Mouse (Mus musculus): ENCODE results near the gene Tubg1. TPM values are rescaled to one million over a fixed set of nuclear protein-coding genes. Genes with fewer than 3 reads are reported as not detected.

Tubg1 gene
- 103 and 108 TPM in 2 replicates for polyA plus RNA-seq (2016; fragmentation: Nextera tagmentation; extraction: Ambion mirVana)

DNA sequence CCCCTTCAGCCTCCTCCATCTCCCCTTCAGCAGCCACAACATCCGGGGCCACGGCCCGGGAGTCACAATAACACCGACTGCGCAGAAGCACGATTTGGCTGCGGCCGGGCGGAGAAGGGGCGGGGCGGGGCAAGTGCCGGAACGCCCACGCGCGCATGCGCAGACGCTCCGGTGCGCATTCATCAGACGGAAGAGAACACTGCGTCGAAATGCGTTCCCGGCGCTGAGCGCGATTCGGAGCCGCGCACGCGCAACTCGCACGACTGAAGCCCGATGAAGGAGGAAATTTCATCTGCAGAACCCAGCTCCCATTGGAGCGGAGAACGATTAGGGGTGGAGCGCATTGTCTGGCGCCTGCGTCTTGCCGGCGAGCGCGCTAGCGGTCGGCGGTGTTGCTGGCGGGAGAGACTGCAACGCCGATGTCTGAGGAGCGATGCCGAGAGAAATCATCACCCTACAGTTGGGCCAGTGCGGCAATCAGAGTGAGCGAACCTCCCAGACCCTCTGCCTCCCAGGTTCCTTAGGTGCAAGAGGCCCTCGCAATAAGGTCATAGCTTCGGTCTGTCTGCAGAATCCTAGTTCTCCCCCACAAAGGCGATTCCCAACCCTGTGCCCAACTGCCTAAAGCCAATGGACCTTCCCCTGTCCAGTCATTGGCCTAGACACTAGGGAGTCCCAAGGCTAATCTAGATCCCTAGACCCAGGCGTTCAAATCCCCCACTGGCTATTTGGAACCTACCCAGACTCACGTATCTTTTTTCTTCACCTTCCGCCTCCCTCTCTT, at the start of gene Tubg1, which contains the start of gene Retreg3:
TSS of gene Tubg1 (plus strand) at position 178 of the 784 bp plus-strand sequence.
TSS of gene Retreg3 (minus strand) at position 133 of the 784 bp plus-strand sequence.
- Histone ChIP-seq H3K4me2 (peak within 1 kb of the TSS; percentile 97), H3K27ac (peak within 1 kb of the TSS; percentile 91), H3K4me1 (peaks cover 45% of the 10 kb centered on the region), H3K27me3 (no peaks in the 10 kb centered on the region), H3K36me3 (replicated peaks) (peaks cover 29% of the 10 kb centered on the region), H3K9me3 (no peaks in the 10 kb centered on the region), H3K9ac (peak within 1 kb of the TSS; percentile 92), H3K4me3 (replicated peaks) (peak within 1 kb of the TSS; percentile 87)
- ATAC-seq (ENCODE audit: low FRiP score): peak; percentile 96
- under 1% methylated on average over 61 of the region's 61 CpGs for WGBS

DNA sequence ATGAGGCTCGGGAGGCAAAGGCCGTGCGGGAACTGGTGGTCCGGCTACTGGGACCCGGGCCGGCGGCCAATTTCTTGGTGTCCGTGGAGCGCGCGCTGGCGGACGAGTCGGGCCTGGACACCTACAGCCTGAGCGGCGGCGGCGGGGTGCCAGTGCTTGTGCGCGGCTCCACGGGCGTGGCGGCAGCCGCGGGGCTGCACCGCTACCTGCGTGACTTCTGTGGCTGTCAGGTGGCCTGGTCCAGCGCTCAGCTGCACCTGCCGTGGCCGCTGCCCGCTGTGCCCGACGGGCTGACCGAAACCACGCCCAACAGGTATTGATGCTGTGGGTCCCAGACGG, 49.6 kb upstream of the Tubg1 start:
- H3K9me3 ChIP-seq: no peaks in the 10 kb centered on the region
- peak overlapping the region; percentile 73 for H3K4me3 ChIP-seq (replicated peaks)
- no peak overlapping the region for H3K27ac ChIP-seq
- H3K36me3 ChIP-seq (replicated peaks): no peaks in the 10 kb centered on the region
- WGBS: under 1% methylated on average over 36 of the region's 36 CpGs
- peaks cover 20% of the 10 kb centered on the region for H3K27me3 ChIP-seq
- peak overlapping the region; percentile 73 for H3K9ac ChIP-seq
- ATAC-seq (ENCODE audit: low FRiP score): peak; percentile 61
- H3K4me2 ChIP-seq: peak overlapping the region; percentile 96
- H3K4me1 ChIP-seq: peaks cover 19% of the 10 kb centered on the region

DNA sequence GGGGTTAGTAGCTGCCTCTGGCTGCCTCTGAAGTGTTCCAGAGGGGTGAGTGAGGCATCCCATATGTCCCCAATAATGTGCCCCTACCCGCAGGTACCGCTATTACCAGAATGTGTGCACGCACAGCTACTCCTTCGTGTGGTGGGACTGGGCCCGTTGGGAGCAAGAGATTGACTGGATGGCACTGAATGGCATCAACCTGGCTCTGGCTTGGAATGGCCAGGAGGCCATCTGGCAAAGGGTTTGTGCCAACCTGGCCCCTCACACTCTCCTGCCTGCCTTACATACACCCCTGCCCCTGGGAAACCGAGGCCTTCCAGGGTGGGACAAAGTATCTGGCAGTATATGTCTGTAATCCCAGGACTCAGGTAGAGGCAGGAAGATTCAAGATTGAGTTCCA, 48.8 kb upstream of the Tubg1 start:
- no peak for ATAC-seq (ENCODE audit: low FRiP score)
- Histone ChIP-seq H3K4me3 (replicated peaks) (peak overlapping the region; percentile 73; the same call in 1 of the 2 replicates), H3K27me3 (peaks cover 20% of the 10 kb centered on the region), H3K36me3 (replicated peaks) (no peaks in the 10 kb centered on the region), H3K9ac (0 out of 2 replicates have a peak overlapping the region, but pooled peaks have one; percentile 73), H3K27ac (no peak overlapping the region), H3K4me2 (peak overlapping the region; percentile 96; the same call in 1 of the 2 replicates), H3K9me3 (no peaks in the 10 kb centered on the region), H3K4me1 (peaks cover 19% of the 10 kb centered on the region)
- WGBS: 76% methylated on average over 6 of the region's 6 CpGs

DNA sequence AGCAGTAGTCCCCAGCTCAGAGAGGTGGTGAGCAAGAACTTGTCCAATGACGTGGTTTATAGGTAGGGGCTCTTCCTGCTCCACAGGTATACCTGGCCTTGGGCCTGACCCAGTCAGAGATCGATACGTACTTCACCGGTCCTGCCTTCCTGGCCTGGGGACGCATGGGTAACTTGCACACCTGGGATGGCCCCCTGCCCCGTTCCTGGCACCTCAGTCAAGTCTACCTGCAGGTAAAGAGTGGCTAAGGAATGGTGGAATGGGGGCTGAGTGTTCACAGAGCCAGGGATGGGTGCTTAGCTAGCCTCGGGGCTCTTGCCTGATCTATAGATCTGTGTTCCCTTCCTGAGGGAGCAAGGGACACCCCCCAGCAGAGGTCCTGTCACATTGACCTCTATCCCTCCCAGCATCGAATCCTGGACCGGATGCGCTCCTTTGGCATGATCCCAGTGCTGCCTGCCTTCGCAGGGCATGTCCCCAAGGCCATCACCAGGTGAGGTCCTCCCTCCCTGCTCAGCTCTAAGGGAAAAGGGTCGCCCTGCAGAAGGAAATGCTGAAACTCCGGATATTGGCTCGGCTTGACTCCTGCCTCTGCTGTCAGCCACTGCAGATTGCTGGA, 47.8 kb upstream of the Tubg1 start:
- Histone ChIP-seq H3K4me1 (peaks cover 13% of the 10 kb centered on the region), H3K4me2 (no peak overlapping the region), H3K9me3 (no peaks in the 10 kb centered on the region), H3K4me3 (replicated peaks) (no peak overlapping the region), H3K27ac (no peak overlapping the region), H3K36me3 (replicated peaks) (no peaks in the 10 kb centered on the region), H3K9ac (no peak overlapping the region), H3K27me3 (peaks cover 24% of the 10 kb centered on the region)
- ATAC-seq (ENCODE audit: low FRiP score): no peak
- WGBS: 73% methylated on average over 14 of the region's 14 CpGs

- Histone ChIP-seq H3K9me3 (no peaks in the 10 kb centered on the region), H3K27me3 (peaks cover 57% of the 10 kb centered on the region), H3K36me3 (replicated peaks) (no peaks in the 10 kb centered on the region), H3K4me2 (no peak within 1 kb of the TSS), H3K4me1 (peaks cover 16% of the 10 kb centered on the region), H3K9ac (no peak within 1 kb of the TSS), H3K4me3 (replicated peaks) (no peak within 1 kb of the TSS), H3K27ac (no peak within 1 kb of the TSS)
- WGBS: 64% methylated on average over 9 of the region's 9 CpGs
- ATAC-seq (ENCODE audit: low FRiP score): no peak
Observed at GRCm38 (mm10) chr11:101078121-101078520, 41.6 kb upstream of the Tubg1 start, which contains the start of gene Hsd17b1. TSS of gene Hsd17b1 (plus strand) at chr11:101078411.

- no peak for ATAC-seq (ENCODE audit: low FRiP score)
- peaks cover 26% of the 10 kb centered on the region for H3K4me1 ChIP-seq
- no peaks in the 10 kb centered on the region for H3K9me3 ChIP-seq
- H3K27me3 ChIP-seq: peaks cover 57% of the 10 kb centered on the region
- 2% methylated on average over 27 of the region's 27 CpGs for WGBS
- no peak overlapping the region for H3K27ac ChIP-seq
- no peak overlapping the region for H3K9ac ChIP-seq
- no peak overlapping the region; the same call in 1 of the 2 replicates for H3K4me3 ChIP-seq (replicated peaks)
- 0 out of 2 replicates have a peak overlapping the region, but pooled peaks have one; percentile 4 for H3K4me2 ChIP-seq
- H3K36me3 ChIP-seq (replicated peaks): no peaks in the 10 kb centered on the region; the same call in 1 of the 2 replicates
Observed at GRCm38 (mm10) chr11:101079746-101080145, 40.0 kb upstream of the Tubg1 start.

DNA sequence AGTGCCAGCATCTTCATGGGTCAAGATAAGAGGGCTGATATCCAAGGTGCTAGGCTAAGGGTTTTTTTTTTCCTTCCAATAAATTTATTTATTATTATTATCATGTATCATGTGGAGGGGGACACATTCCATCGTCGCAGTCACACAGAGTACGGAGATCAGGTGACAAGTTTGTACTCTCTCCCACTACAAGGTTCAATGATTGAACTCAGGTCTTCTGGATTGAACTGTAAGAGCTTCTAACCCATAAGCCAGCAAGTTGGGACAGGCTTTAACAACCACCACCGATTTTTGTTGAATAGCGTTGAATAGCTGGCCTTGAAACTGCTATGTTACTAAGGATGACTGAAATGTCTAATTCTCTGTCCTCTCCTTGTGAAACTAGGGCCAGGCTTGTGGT, 39.3 kb upstream of the Tubg1 start:
- Histone ChIP-seq H3K4me1 (peaks cover 27% of the 10 kb centered on the region), H3K36me3 (replicated peaks) (peaks cover 2% of the 10 kb centered on the region; the same call in 1 of the 2 replicates), H3K27ac (no peak overlapping the region), H3K4me3 (replicated peaks) (no peak overlapping the region), H3K9ac (no peak overlapping the region), H3K27me3 (peaks cover 57% of the 10 kb centered on the region), H3K9me3 (no peaks in the 10 kb centered on the region), H3K4me2 (no peak overlapping the region)
- no peak for ATAC-seq (ENCODE audit: low FRiP score)
- WGBS: 46% methylated on average over 5 of the region's 5 CpGs

GRCm38 (mm10) chr11:101081659-101082058, 38.1 kb upstream of the Tubg1 start:
- peak overlapping the region; percentile 48 for H3K9ac ChIP-seq
- ATAC-seq (ENCODE audit: low FRiP score): no peak
- peaks cover 7% of the 10 kb centered on the region for H3K36me3 ChIP-seq (replicated peaks)
- H3K4me1 ChIP-seq: peaks cover 39% of the 10 kb centered on the region
- WGBS: 4% methylated on average over 10 of the region's 10 CpGs
- peak overlapping the region; percentile 90 for H3K27ac ChIP-seq
- H3K9me3 ChIP-seq: no peaks in the 10 kb centered on the region
- H3K4me2 ChIP-seq: peak overlapping the region; percentile 96
- peaks cover 48% of the 10 kb centered on the region for H3K27me3 ChIP-seq
- peak overlapping the region; percentile 84 for H3K4me3 ChIP-seq (replicated peaks)

- Histone ChIP-seq H3K27me3 (peaks cover 40% of the 10 kb centered on the region), H3K4me1 (peaks cover 43% of the 10 kb centered on the region), H3K4me3 (replicated peaks) (peak within 1 kb of the TSS; percentile 84), H3K36me3 (replicated peaks) (peaks cover 7% of the 10 kb centered on the region), H3K4me2 (peak within 1 kb of the TSS; percentile 96), H3K27ac (peak within 1 kb of the TSS; percentile 90), H3K9me3 (no peaks in the 10 kb centered on the region), H3K9ac (peak within 1 kb of the TSS; percentile 90)
- WGBS: under 1% methylated on average over 48 of the region's 51 CpGs
- peak; percentile 86 for ATAC-seq (ENCODE audit: low FRiP score)
Observed at GRCm38 (mm10) chr11:101082208-101083082, 37.3 kb upstream of the Tubg1 start, which contains the start of gene Coasy. TSS of gene Coasy (plus strand) at chr11:101082565.

- peaks cover 33% of the 10 kb centered on the region for H3K27me3 ChIP-seq
- peak overlapping the region; percentile 90 for H3K27ac ChIP-seq
- H3K36me3 ChIP-seq (replicated peaks): peaks cover 7% of the 10 kb centered on the region
- WGBS: 34% methylated on average over 19 of the region's 19 CpGs
- peak overlapping the region; percentile 96 for H3K4me2 ChIP-seq
- peak; percentile 8; the same call in 1 of the 2 replicates for ATAC-seq (ENCODE audit: low FRiP score)
- H3K4me3 ChIP-seq (replicated peaks): peak overlapping the region; percentile 84
- peaks cover 50% of the 10 kb centered on the region for H3K4me1 ChIP-seq
- no peaks in the 10 kb centered on the region for H3K9me3 ChIP-seq
- peak overlapping the region; percentile 90 for H3K9ac ChIP-seq
Observed at GRCm38 (mm10) chr11:101083083-101083697, 36.5 kb upstream of the Tubg1 start.

DNA sequence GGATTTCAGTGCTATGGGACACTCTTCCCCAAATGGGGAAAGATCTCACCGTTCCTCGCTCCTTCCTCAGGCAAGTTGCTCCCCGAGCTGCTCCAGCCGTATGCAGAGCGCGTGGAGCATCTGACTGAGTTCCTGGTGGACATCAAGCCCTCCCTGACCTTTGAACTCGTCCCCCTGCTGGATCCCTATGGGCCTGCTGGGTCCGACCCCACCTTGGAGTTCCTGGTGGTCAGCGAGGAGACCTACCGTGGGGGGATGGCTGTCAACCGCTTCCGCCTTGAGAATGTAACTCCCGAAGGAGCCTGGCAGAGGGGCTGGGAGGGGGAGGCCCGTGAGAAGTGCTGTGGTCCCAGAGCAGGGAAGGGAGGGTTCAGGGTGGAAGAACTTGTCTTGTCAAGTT, 35.5 kb upstream of the Tubg1 start:
- Histone ChIP-seq H3K4me2 (no peak overlapping the region), H3K9ac (no peak overlapping the region), H3K27me3 (peaks cover 22% of the 10 kb centered on the region), H3K27ac (no peak overlapping the region), H3K36me3 (replicated peaks) (peaks cover 15% of the 10 kb centered on the region), H3K4me3 (replicated peaks) (no peak overlapping the region), H3K4me1 (peaks cover 57% of the 10 kb centered on the region), H3K9me3 (no peaks in the 10 kb centered on the region)
- WGBS: 86% methylated on average over 14 of the region's 14 CpGs
- no peak for ATAC-seq (ENCODE audit: low FRiP score)
